Mouse (Mus musculus) liver, embryonic 14.5 days (tissue): ENCODE measurements around the gene Clcn6.

ENCODE experiments used
- CTCF ChIP-seq: IDR thresholded peaks from 2 replicates; pipeline ENCODE4 v1.5.1; 2016; ENCODE audit warnings: antibody characterized with exemption, low read depth, control low read depth
- EP300 ChIP-seq: IDR thresholded peaks from 2 replicates; pipeline ENCODE4 v1.6.1; 2016; ENCODE audit warnings: antibody characterized with exemption, low read depth

GRCm38 (mm10) chr4:148074521-148075189, 36.0 kb upstream of the Clcn6 start:
- TF ChIP-seq CTCF (peak; percentile 60), EP300 (no peak)
